Mouse (Mus musculus) stomach, postnatal 0 days (tissue): Measurements from ENCODE around the gene Fap. TPM values are rescaled to one million over a fixed set of nuclear protein-coding genes. Genes with fewer than 3 reads are reported as not detected.

ENCODE experiments used
- ATAC-seq: fragments of 200-750 bp; cut with Nextera tagmentation; 2 replicates; pipeline ENCODE4 v1.8.0; 2017; ENCODE audit not compliant: low FRiP score, low TSS enrichment
- DNase-seq: peaks from one replicate; pipeline ENCODE4 v3.0.0-alpha.2; 2016; ENCODE audit warnings: low spot score
- H3K27ac ChIP-seq: fragments of 300-500 bp; sonication (generic); replicated peaks from 2 replicates; pipeline ENCODE4 v1.5.1; 2014; ENCODE audit warnings: mild to moderate bottlenecking, control low read depth
- H3K27me3 ChIP-seq: fragments of 300-500 bp; sonication (generic); 2 replicates; pipeline ENCODE4 v1.6.1; 2014; ENCODE audit warnings: low read length; ENCODE audit not compliant: control insufficient read depth, insufficient read depth
- H3K36me3 ChIP-seq: fragments of 300-500 bp; sonication (generic); 2 replicates; pipeline ENCODE4 v1.6.1; 2014; ENCODE audit warnings: low read length, mixed read lengths; ENCODE audit not compliant: control insufficient read depth, insufficient read depth
- H3K4me1 ChIP-seq: fragments of 300-500 bp; sonication (generic); replicated peaks from 2 replicates; pipeline ENCODE4 v1.6.1; 2014; ENCODE audit warnings: antibody characterized with exemption; ENCODE audit not compliant: control insufficient read depth, insufficient read depth
- H3K4me2 ChIP-seq: fragments of 300-500 bp; sonication (generic); replicated peaks from 2 replicates; pipeline ENCODE4 v1.6.1; 2014; ENCODE audit warnings: low read depth, mild to moderate bottlenecking, control low read depth, moderate library complexity
- H3K4me3 ChIP-seq: fragments of 300-500 bp; sonication (generic); 2 replicates; pipeline ENCODE4 v1.5.1; 2014; ENCODE audit warnings: low read depth, low read length, control low read depth
- H3K9ac ChIP-seq: fragments of 300-500 bp; sonication (generic); 2 replicates; pipeline ENCODE4 v1.6.1; 2014; ENCODE audit warnings: mild to moderate bottlenecking, low read length, control low read depth, mixed read lengths
- H3K9me3 ChIP-seq: fragments of 300-500 bp; sonication (generic); 2 replicates; pipeline ENCODE4 v1.6.1; 2016; ENCODE audit warnings: low read length; ENCODE audit not compliant: control insufficient read depth
- CTCF ChIP-seq: IDR thresholded peaks from 2 replicates; pipeline ENCODE4 v1.5.1; 2016; ENCODE audit warnings: antibody characterized with exemption, low read depth, mild to moderate bottlenecking, moderate library complexity
- EP300 ChIP-seq: optimal IDR thresholded peaks from 2 replicates; pipeline ENCODE3; 2016; ENCODE audit warnings: antibody characterized with exemption
- WGBS: fragments of 180-500 bp; shearing (Covaris S2); extraction: QIAGEN DNeasy Blood & Tissue Kit; methylation state at CpG from one replicate; pipeline ENCODE4 v1.1.7; 2014; 5-methylcytosine and 5-hydroxymethylcytosine counted together
- polyA plus RNA-seq: library from polyadenylated mRNA; unstranded; fragments of >200 nt; fragmentation: Nextera tagmentation; extraction: Ambion mirVana; gene quantifications from 2 replicates; pipeline ENCODE4 v1.2.1, GENCODE M21; 2015

The Fap gene
- polyA plus RNA-seq, 1 experiment from 2014 or later: 2.3 TPM

DNA sequence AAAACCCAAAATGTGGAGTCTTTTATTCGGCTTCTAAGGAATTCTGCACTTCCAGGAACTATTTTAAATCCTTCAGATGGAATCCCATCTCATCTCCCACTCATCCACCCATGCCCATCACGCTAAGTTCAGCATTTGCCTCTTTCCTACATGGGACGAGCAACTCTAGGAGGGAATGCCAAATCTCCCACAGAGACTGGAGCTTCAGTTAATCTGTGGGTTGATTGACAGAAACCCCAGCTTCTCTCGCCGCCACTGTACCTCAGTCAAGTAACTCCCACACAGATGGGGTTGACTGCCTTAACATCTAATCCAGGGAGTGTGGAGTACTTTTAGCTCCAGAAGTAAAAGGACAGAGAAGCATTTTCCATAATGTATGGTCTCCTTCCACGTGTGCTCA is 119.8 kb downstream of the Fap start:
- 85% methylated on average over 6 of the region's 6 CpGs for WGBS
- ATAC-seq: no peak

More for the DNA sequence above, 119.8 kb downstream of the Fap start:
- Histone ChIP-seq H3K27ac (no peak overlapping the region), H3K4me1 (no peaks in the 10 kb centered on the region), H3K36me3 (no peaks in the 10 kb centered on the region), H3K27me3 (no peaks in the 10 kb centered on the region), H3K4me2 (no peak overlapping the region), H3K4me3 (no peak overlapping the region), H3K9ac (no peak overlapping the region), H3K9me3 (no peaks in the 10 kb centered on the region)
- DNase-seq: no peak
- no peak for TF ChIP-seq CTCF
- TF ChIP-seq EP300: no peak

Other genes starting within 250 kb of the Fap start
- gene Dpp4, start 161.8 kb downstream of the Fap start, polyA plus RNA-seq: 4.6 and 4.8 TPM in 2 replicates
- gene Gcg, start 90.4 kb downstream of the Fap start, polyA plus RNA-seq: 11.8 and 12.5 TPM in 2 replicates
- gene Ifih1, start 72.2 kb upstream of the Fap start, polyA plus RNA-seq: 4.3 and 4.9 TPM in 2 replicates
- gene Gca, start 90.2 kb upstream of the Fap start, polyA plus RNA-seq: 5.1 and 5.3 TPM in 2 replicates